Mouse (Mus musculus) kidney, postnatal 36 days (tissue): Measurements from ENCODE around the gene Scly.

ENCODE experiments used
- DNase-seq, 2 experiments: peaks; one replicate each; pipeline ENCODE4 v3.0.0; 2021 to 2022; ENCODE audit warnings: mixed read lengths in 2 of 2

Gene Scly

DNA sequence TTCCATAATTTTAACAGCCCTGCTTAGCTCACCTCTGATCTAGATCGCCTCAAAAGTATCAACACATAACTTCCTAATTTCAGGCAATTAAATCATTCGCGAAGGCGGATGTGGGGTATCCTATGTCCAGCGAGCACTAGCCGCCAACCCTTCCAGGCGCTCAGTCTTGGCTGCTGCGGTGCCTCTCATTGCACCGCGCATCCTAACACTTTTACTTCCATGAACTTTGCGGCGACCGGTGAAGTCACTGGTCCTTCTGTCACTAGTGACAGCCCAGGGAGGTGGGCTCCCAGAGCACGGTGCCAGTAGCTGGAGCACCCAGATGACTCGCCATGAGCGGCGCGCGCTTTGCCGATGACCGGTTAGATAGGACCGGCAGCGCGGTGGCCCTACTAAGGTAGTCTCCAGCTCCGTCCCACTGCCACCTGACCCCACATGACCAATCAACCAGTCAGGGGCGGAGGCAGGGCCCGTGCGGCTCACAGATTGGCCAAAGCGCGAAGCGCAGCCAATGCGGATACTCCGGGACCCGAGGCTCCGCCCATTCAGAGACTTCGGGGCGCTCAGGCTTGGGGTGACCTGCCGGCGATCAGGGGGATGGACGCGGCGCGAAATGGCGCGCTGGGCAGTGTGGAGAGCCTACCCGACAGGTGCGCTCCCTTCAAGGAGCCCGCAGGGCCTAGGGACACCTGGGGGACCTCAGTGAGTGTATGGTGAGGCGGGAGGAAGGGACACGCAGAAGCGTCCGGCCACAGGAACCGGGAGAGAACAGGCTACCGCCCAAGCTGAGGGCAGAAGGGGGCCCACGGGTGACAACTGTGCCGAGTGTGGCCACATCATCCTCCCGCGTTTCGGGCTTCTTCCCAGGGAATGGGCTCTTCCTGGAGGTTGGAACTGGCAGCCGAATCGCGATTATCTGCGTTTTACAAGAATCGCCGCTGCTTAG lies at the start of gene Scly:
Scly (plus strand) TSS at position 540 of the 946 bp plus-strand sequence.
- peak; percentile 97 to 98 for DNase-seq

GRCm38 (mm10) chr1:91248970-91249369 lies 49.2 kb upstream of the Scly start:
- DNase-seq: no peak

- peak; percentile 94 to 98 for DNase-seq
Measured at GRCm38 (mm10) chr1:91249564-91250414, 48.3 kb upstream of the Scly start, which contains the start of gene Ube2f. TSS of gene Ube2f (plus strand) at chr1:91250304.

- DNase-seq: peak in 1 of 2 experiments; percentile 18
Measured at GRCm38 (mm10) chr1:91250415-91251147, 47.6 kb upstream of the Scly start.

DNA sequence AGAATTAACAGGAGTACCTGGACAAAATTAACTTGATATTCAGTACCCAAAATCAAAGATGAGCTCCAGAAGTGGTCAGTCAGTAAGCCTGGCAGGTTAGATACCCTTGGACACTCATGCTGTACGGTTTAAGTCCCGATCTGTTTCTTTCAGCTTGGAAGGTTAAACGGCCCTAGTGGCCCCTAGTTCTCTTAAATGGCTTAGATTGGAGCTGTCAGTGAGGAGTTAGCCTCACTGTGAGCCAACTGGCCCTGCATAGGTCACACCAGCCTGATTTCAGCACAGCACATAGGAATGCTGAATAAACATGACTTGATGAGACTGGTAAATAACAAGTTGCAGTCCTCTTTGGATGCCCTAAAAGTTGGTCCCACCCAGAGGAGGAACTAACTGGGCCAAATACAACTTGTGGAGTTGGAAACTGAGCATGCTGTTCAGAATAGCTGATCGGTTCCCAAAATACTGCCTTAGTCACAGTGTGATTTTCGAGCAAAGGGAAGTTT lies 46.9 kb upstream of the Scly start:
- peak in 1 of 2 experiments; percentile 16 for DNase-seq

GRCm38 (mm10) chr1:91251927-91252326 lies 46.2 kb upstream of the Scly start:
- DNase-seq: peak; percentile 20 to 42

DNA sequence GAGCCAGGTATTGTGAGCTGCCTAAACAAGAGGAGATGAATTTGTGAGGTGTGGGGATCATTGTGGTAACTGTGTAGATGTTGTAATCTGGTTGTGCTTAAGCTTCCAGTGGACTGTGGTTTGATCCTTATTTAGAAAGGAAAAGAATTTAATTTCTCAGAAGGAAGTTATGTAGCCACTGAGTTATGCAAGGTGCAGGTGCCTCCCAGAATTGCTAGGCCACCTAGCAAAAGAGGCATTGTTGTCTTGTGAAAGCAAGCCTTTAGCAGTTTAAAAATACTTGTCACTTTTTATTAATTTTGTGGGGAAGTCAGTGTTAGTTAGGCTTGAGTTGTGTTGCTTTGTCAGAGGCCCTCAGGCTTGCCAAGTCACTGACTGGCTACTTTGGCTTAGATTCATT lies 40.2 kb upstream of the Scly start:
- no peak for DNase-seq

DNA sequence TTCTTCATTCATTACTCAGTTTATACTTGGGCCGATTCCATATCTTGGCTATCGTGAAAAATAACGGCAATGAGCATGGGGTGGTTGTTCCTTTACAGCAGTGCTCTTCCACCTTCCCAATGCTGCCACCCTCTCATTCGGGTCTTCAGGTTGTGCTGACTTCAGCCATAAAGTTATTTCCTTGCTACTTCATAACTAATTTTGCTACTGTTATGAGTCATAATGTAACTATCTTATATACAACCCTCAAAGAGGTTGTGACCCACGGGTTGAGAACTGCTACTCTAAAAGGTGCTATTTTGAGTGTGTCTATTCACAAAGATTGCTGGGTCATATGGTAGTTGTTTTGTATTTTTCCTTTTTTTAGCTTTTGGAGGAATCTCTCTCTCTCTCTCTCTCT lies 38.3 kb upstream of the Scly start:
- no peak for DNase-seq

DNA sequence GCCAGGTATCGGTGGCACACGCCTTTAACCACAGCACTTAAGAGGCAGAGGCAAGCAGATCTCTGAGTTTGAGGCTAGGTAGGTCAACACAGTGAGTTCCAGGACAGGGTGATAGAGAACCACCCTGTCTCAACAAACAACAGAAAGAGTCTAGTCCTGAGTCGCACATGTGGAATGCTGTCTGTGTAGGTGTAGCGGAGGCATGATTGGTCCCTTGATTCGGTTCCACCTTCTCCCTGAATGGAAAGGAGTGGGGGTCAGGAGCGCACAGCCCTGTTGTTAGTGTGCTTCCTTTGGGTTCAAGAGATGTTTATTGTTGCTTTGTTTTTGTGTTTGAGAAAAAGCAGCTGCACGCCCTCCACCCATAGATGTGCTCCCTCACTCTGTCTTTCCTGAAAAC lies 35.6 kb upstream of the Scly start:
- DNase-seq: no peak

DNA sequence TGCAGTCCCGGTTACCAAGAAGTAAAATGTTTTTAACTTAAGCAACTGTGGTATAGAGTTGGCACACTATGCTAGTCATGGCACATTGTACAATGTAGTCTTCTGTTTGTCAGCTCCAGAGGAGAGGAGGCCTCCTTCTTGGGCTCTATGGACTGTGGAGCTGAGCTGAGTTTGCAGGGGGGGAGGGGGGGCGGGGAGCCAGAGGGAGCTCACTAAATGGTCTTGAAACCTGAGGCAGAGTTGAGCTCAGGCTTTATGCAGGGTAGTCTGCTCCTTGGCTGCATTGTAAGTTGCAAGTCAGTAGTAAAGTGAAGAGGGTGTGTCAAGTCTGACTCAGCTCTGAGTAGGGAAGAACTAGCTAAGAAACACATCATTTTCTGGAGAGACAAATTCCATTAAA lies 25.9 kb upstream of the Scly start:
- DNase-seq: no peak

DNA sequence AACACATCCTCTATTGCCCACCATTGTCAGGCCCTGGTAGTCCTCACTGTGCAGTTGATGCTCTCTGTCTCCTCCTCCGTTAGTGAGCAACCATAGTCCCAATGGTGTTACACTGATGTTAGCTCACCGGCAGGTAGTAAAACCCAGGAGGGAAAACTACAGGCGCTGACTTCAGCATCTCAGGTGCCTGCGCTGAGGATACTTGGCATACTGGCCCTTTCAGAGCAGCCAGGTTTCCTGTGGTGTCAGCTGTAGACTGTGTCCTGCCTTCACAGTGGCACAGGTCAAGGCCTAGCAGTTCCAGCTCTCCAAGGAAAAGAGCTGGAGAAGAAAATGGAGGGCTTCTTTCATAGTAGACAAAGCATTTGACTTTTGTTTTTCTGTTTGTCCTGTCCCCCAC lies 21.6 kb upstream of the Scly start:
- no peak for DNase-seq

DNA sequence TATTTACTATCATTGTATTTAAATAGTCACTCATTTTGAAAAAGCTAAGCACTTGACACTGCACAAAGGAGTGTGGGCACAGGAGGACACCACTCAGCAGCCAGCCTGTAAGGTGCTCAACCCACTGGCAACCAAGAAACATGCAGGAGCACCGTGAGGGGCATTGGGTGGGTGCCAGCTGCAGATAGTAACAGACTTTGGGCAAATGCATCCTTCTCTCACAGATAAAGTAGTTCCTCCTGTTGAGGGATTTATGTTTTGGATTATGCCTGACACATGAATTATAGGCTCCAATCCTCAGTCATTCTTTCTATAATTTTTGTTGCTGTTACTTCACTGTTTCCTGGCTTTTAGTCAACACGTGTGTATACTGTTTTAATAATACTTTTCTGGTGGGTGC lies 20.7 kb upstream of the Scly start:
- DNase-seq: no peak

DNA sequence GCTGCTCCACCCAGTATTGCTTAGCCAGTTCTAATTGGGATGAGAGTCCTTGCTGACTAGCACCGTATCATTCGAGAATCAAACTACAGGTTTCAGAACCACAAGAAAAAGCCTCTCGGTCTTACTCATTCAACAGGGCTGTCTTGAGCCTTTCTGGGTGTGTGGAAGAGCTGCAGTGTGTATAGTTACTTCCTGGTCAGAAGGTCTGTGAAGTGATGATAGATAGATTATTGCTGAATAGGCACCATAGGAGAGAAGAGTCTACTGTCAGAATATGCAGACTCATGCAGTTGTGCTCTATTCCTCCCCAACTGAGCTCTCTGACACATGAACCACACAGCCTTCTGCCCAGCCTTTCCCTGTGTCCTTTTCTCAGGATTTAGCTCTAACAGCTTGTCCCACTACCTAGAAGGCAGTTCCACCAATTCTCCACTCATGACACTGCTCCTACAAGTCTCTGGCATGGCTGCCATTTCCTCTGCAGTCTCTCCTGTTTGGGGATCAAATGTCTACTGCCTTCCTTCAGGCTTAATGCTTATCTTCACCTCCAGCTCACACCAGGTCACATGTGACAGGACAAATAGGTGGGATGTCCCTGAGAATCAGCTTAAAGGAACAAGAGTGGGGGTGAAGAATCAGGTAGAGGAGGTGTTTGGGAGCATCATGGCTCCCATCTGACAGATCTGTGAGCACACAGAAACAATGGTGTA lies 19.6 kb upstream of the Scly start:
- DNase-seq: no peak

DNA sequence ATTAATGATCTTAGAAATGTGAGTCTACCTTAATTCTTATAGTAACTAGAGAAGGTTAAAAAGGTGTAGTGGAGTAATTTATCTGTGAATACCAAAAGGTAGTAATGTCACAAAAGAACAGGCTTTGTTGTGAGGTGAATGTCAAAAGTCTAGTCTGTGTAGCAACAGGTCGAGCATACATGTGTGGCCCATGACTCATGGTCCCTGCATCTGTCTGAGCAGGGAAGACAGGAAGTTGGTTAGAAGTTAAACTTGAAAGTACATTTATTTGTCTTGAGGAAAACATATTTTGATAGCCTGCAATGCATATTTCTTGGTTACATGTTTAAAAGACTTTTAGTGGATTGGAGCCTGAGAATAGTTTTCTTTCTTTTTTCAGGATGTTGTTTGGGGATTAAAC lies 19.0 kb upstream of the Scly start:
- no peak for DNase-seq

- DNase-seq: no peak
Measured at GRCm38 (mm10) chr1:91282582-91282981, 15.6 kb upstream of the Scly start.

DNA sequence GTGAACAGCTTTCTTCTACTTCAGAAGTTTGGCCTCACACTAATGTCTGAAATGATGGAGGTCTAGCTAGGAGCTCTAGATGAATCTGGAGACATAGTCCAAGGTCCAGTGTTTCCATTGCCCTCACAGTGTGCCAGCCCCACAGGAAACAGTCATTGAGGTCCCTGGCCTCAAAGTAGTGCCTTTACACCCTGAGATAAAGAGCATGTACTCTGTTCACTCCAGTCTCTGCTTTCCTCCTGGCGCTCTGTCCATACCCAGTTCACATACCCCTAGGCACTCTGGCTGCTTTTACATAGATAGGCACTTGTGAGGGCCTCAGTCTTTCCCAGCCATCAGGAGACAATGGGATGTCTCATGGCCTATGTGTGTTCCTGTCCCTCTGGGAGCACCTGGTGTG lies 8.8 kb upstream of the Scly start:
- DNase-seq: no peak

DNA sequence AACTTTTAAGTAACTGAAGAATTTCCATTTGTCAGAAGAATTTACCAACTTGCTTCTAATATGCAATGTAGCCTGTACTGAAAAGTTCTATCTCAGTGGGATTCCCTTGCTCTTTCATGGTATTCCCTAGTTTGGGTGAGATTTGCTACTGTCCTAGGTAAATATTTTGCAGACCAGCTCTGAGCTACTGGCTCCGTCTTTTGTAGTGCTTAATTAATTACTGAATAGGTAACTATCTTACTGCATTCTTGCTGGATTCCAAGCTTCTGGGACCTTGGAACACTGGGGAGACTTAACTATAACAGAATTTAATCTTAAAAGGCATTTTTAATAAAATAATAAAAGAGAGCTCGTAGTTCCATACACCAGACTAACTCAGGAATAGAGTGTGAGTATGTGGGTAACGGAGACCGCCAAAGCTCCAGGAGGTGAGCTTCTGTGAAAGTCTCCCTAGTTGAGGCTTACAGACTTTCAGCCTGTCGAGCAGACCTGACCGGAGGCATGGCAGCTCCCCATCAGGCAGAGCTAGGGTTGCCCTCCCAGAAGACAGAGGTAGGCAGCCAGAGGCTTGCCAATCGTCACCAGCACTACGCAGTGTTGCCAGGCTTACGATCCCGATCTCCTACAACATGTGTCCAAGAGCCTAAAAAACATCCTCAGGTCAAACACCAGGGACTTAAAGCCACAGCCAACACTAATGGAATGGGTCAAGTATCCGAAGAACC lies 5.9 kb upstream of the Scly start:
- DNase-seq: peak; percentile 39 to 49

- DNase-seq: no peak
Measured at GRCm38 (mm10) chr1:91295544-91295943, 2.6 kb upstream of the Scly start.

DNA sequence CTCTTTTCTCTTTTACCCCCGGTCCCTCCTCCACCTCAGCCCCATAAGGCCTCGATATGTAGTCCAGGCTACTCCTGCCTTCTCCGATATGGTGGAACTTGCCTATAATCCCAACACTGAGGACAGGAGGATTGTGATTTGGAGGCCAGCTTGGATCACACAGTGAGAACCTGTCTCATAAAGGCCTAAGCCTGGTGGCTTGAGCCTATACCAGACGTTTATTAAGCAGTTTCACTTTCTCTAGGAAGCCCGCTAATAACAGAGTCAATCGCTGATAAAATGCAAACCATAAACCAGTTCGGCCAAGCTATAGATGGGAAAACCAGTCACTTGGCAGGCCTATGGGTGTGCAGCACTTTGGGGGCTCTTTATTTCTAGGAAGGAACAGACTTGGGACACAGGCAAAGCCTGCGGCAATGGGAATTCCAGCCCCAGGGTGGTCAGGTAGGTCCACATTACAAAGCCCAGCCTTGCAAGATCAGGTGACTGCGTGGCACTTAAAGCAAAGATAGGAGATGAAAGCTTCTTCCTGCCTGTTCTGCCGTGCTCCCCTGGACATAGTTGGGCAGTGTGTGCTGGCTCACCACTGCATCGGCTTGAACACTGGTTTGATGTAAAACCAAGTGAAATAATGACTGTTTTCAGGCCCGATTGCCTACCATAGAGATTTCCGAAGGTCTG lies 1.0 kb downstream of the Scly start:
- no peak for DNase-seq

GRCm38 (mm10) chr1:91299707-91300426 lies 1.7 kb downstream of the Scly start:
- DNase-seq: peak; percentile 67 to 72
